Mouse (Mus musculus) liver, postnatal 0 days (tissue): Measurements from ENCODE around the gene Trim60.

Source experiments
- CTCF ChIP-seq: sonication (generic); IDR thresholded peaks from 2 replicates; pipeline ENCODE4 v1.5.1; 2016; ENCODE audit warnings: antibody characterized with exemption, low read depth
- EP300 ChIP-seq: IDR thresholded peaks from 2 replicates; pipeline ENCODE4 v1.6.1; 2016; ENCODE audit warnings: antibody characterized with exemption, low read depth, mild to moderate bottlenecking

DNA sequence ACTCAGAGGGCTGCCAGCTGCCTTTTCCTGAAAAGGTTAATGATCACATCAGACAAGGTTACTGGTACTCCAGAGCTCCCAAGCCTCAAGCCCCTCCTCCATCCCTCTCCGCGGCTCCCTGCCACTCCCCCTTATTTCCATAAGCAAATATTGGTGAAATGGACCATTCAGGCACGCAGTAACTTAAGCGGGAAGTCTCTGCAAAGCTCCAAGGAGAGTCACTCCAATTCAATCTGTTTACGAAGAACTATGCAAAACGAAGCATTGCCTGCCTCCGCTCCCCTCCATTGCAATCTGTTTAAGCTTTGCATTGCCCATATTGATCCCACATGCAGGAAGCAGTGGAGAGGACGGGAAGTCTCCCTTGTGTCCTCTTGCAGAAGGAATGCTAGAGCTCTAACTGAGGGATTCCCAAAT lies 18.7 kb upstream of the Trim60 start, which contains the start of gene Apela:
- no peak for TF ChIP-seq CTCF
- TF ChIP-seq EP300, result no peak
